Mouse (Mus musculus) ES-Bruce4 (cell line): Measurements from ENCODE around the gene Gm9999. TPM values are rescaled to one million over a fixed set of nuclear protein-coding genes. Genes with fewer than 3 reads are reported as not detected.
"Not testable (repeated sequence)": the region's sequence is repeated elsewhere in the genome, so short reads cannot be mapped to it uniquely, and the experiment has no call there.

Experiments used
- H3K27ac ChIP-seq: 2 replicates; pipeline ENCODE4 v1.5.1; 2012; ENCODE audit warnings: low read length, inconsistent platforms; ENCODE audit not compliant: insufficient read depth
- H3K27me3 ChIP-seq: 2 replicates; pipeline ENCODE4 v1.6.1; 2012; ENCODE audit warnings: mild to moderate bottlenecking, low read length, inconsistent platforms; ENCODE audit not compliant: control insufficient read depth, poor library complexity, insufficient read depth, severe bottlenecking
- H3K36me3 ChIP-seq: 2 replicates; pipeline ENCODE4 v1.6.1; 2012; ENCODE audit warnings: inconsistent platforms, mild to moderate bottlenecking, low read length, moderate library complexity; ENCODE audit not compliant: control insufficient read depth, poor library complexity, insufficient read depth, severe bottlenecking
- H3K4me1 ChIP-seq: one replicate; pipeline ENCODE4 v1.8.1; 2011; ENCODE audit warnings: low read length; ENCODE audit not compliant: control insufficient read depth, insufficient read depth
- H3K4me3 ChIP-seq: 2 replicates; pipeline ENCODE4 v1.5.1; 2011; ENCODE audit warnings: low read depth, mild to moderate bottlenecking, low read length
- H3K9ac ChIP-seq: 2 replicates; pipeline ENCODE4 v1.6.1; 2012; ENCODE audit warnings: low read depth, mild to moderate bottlenecking, inconsistent platforms; ENCODE audit not compliant: poor library complexity, severe bottlenecking
- H3K9me3 ChIP-seq: replicated peaks from 2 replicates; pipeline ENCODE4 v1.6.1; 2012; ENCODE audit warnings: mild to moderate bottlenecking, low read length, inconsistent platforms; ENCODE audit not compliant: control insufficient read depth, poor library complexity, insufficient read depth, severe bottlenecking
- CTCF ChIP-seq: IDR thresholded peaks from one replicate; pipeline ENCODE4 v1.8.1; 2011; ENCODE audit warnings: low read depth, low read length
- EP300 ChIP-seq: IDR thresholded peaks from 2 replicates; pipeline ENCODE4 v1.6.1; 2011; ENCODE audit warnings: low read depth, low read length; ENCODE audit not compliant: insufficient read depth
- POLR2A ChIP-seq: IDR thresholded peaks from one replicate; pipeline ENCODE4 v1.8.1; 2011; ENCODE audit warnings: low read length; ENCODE audit not compliant: insufficient read depth
- polyA plus RNA-seq: library from polyadenylated mRNA; stranded (reverse); fragments of >200 nt; gene quantifications from 2 replicates; pipeline ENCODE4 v1.2.4, GENCODE M21; 2011; ENCODE audit warnings: low read depth; ENCODE audit not compliant: missing spikeins, insufficient read depth, insufficient read length

Gene Gm9999
- polyA plus RNA-seq, 1 experiment, result not detected

- no peaks in the 10 kb centered on the region; the same call in 1 of the 2 replicates for H3K36me3 ChIP-seq
- no peak overlapping the region for H3K4me3 ChIP-seq
- no peak overlapping the region for H3K27ac ChIP-seq
- no peaks in the 10 kb centered on the region for H3K27me3 ChIP-seq
- no peak for TF ChIP-seq EP300
- TF ChIP-seq POLR2A, result no peak
- TF ChIP-seq CTCF, result no peak
- no peak overlapping the region for H3K9ac ChIP-seq
- H3K4me1 ChIP-seq, result no peaks in the 10 kb centered on the region
- no peaks in the 10 kb centered on the region for H3K9me3 ChIP-seq
Observed at GRCm38 (mm10) chr7:46985718-46986505, 2.5 kb downstream of the Gm9999 start.

- no peaks in the 10 kb centered on the region for H3K4me1 ChIP-seq
- H3K9me3 ChIP-seq, result no peaks in the 10 kb centered on the region
- no peak overlapping the region for H3K4me3 ChIP-seq
- no peaks in the 10 kb centered on the region; the same call in 1 of the 2 replicates for H3K36me3 ChIP-seq
- TF ChIP-seq EP300 (no peak), CTCF (no peak), POLR2A (no peak)
- no peak overlapping the region for H3K27ac ChIP-seq
- H3K9ac ChIP-seq, result no peak overlapping the region
- H3K27me3 ChIP-seq, result no peaks in the 10 kb centered on the region
Observed at GRCm38 (mm10) chr7:46986646-46987045, 3.3 kb downstream of the Gm9999 start.

DNA sequence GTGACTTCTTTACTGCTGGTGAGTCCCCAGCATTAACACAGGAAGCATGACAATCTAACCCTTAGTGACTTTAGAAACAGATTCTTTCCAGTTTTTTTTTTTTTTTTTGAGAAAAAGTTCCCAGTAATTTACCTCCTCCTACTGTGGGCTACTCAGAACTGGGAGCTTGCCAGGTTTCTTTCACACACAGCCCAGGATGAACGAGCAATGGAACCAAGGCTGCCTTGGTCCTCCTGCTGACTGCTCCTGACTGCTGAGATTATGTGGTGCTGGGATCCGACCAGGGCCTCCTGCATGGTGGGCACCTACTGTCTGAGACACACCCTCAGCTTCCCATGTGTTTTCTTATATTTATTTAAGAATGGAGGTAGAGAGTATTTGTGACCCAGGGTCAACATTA is 3.7 kb downstream of the Gm9999 start:
- TF ChIP-seq CTCF (no peak), POLR2A (no peak), EP300 (no peak)
- peaks cover 3% of the 10 kb centered on the region for H3K36me3 ChIP-seq
- H3K4me1 ChIP-seq, result no peaks in the 10 kb centered on the region
- no peak overlapping the region for H3K9ac ChIP-seq
- no peak overlapping the region for H3K4me3 ChIP-seq
- no peaks in the 10 kb centered on the region for H3K9me3 ChIP-seq
- H3K27ac ChIP-seq, result no peak overlapping the region
- H3K27me3 ChIP-seq, result no peaks in the 10 kb centered on the region

- H3K27me3 ChIP-seq, H3K9ac ChIP-seq, H3K27ac ChIP-seq, H3K4me1 ChIP-seq, H3K9me3 ChIP-seq, H3K4me3 ChIP-seq: not testable (repeated sequence)
- H3K36me3 ChIP-seq, result peaks cover 20% of the 10 kb centered on the region
Observed at GRCm38 (mm10) chr7:46989387-46989786, 6.0 kb downstream of the Gm9999 start.

DNA sequence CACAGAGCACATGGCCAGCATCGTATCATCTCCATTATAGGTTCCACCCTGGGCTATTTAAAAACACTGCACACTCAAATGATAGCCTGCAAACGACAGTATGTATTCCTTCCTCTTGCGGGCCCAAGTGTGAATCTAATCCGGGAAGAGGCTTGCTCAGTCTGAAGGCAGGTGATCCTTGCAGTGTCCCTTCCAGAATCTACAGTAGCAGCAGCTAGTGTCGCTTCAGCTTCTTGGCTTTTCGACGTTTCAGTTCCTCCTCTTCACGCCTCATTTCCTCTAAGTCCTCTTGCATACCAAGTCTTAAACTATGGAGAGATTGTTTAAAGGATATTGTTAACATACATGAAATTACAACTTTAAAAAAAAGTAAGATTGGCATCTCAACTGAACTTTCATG is 9.7 kb downstream of the Gm9999 start:
- no peaks in the 10 kb centered on the region for H3K4me1 ChIP-seq
- peaks cover 50% of the 10 kb centered on the region for H3K36me3 ChIP-seq

DNA sequence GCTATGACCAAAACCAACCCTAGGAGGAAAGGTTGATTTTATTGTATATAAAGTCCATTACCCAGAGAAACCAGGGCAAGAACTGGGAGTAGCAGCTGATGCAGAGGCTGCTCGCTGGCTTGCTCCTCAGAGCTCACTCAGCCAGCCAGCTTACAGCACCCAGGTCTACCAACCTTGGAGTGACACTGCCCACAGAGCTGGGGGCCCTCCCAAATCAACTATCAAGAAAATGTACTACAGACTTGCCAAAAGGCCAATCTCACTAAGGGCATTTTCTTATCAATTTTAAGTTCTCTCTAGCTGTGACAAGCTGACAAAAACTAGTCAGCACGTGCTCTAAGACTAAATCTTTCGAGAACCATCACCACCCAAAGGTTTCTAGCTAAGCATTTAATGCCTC is 12.2 kb downstream of the Gm9999 start:
- no peaks in the 10 kb centered on the region for H3K4me1 ChIP-seq
- H3K9me3 ChIP-seq, result no peaks in the 10 kb centered on the region
- TF ChIP-seq POLR2A (no peak), CTCF (no peak), EP300 (no peak)
- no peaks in the 10 kb centered on the region for H3K27me3 ChIP-seq
- H3K27ac ChIP-seq, result no peak overlapping the region
- H3K9ac ChIP-seq, result no peak overlapping the region
- H3K4me3 ChIP-seq, result no peak overlapping the region
- H3K36me3 ChIP-seq, result peaks cover 61% of the 10 kb centered on the region

More for the DNA sequence above, 9.7 kb downstream of the Gm9999 start:
- TF ChIP-seq POLR2A, result no peak
- TF ChIP-seq EP300, result no peak
- TF ChIP-seq CTCF, result no peak
- Histone ChIP-seq H3K27me3 (no peaks in the 10 kb centered on the region), H3K4me3 (no peak overlapping the region), H3K27ac (no peak overlapping the region), H3K9ac (no peak overlapping the region), H3K9me3 (no peaks in the 10 kb centered on the region)
